Mouse (Mus musculus) myocyte (in vitro differentiated cells): ENCODE measurements around the gene Abcc4. TPM values are rescaled to one million over a fixed set of nuclear protein-coding genes. Genes with fewer than 3 reads are reported as not detected.
A peak's percentile ranks its signal among the peaks of the same experiment; 100 is the strongest.

Source experiments
- H3K27me3 ChIP-seq: one replicate; pipeline ENCODE4 v1.6.1; 2011; ENCODE audit not compliant: control insufficient read depth, insufficient read depth, insufficient read length
- H3K36me3 ChIP-seq: one replicate; pipeline ENCODE4 v1.6.1; 2011; ENCODE audit not compliant: control insufficient read depth, insufficient read depth
- H3K4me2 ChIP-seq: one replicate; pipeline ENCODE4 v1.6.1; 2011; ENCODE audit warnings: low read depth, control low read depth
- H3K4me3 ChIP-seq: one replicate; pipeline ENCODE4 v1.5.1; 2011; ENCODE audit warnings: mild to moderate bottlenecking, control low read depth, moderate library complexity
- H3K79me2 ChIP-seq: one replicate; pipeline ENCODE4 v1.6.1; 2011; ENCODE audit not compliant: control insufficient read depth, insufficient read depth
- H3ac ChIP-seq: one replicate; pipeline ENCODE4 v1.6.1; 2011; ENCODE audit not compliant: control insufficient read depth, insufficient read length
- CEBPB ChIP-seq: IDR thresholded peaks from 2 replicates; pipeline ENCODE4 v1.6.1; 2011; ENCODE audit warnings: mild to moderate bottlenecking, moderate library complexity; ENCODE audit not compliant: poor library complexity, insufficient read depth, severe bottlenecking
- E2F4 ChIP-seq: IDR thresholded peaks from one replicate; pipeline ENCODE4 v1.6.1; 2011; ENCODE audit warnings: mild to moderate bottlenecking, control low read depth, moderate library complexity; ENCODE audit not compliant: insufficient read depth
- MAX ChIP-seq: IDR thresholded peaks from one replicate; pipeline ENCODE4 v1.6.1; 2011; ENCODE audit warnings: low read depth, mild to moderate bottlenecking, control low read depth
- MYOD1 ChIP-seq, 3 experiments: IDR thresholded peaks; one replicate each; pipeline ENCODE4 v1.6.1; 2011; ENCODE audit warnings: control low read depth in 2 of 3, low read depth in 2 of 3, mild to moderate bottlenecking in 2 of 3, moderate library complexity in 1 of 3; ENCODE audit not compliant: insufficient read length in 2 of 3, control insufficient read depth in 1 of 3
- MYOG ChIP-seq, 3 experiments: IDR thresholded peaks; one replicate each; pipeline ENCODE4 v1.6.1; 2011; ENCODE audit warnings: control low read depth in 2 of 3, low read depth in 2 of 3, mild to moderate bottlenecking in 2 of 3; ENCODE audit not compliant: insufficient read length in 2 of 3, control insufficient read depth in 1 of 3, insufficient read depth in 1 of 3
- POLR2A ChIP-seq: IDR thresholded peaks from one replicate; pipeline ENCODE4 v1.6.1; 2011; ENCODE audit warnings: low read depth, mild to moderate bottlenecking, control low read depth, moderate library complexity; ENCODE audit not compliant: insufficient read length
- POLR2AphosphoS2 ChIP-seq: IDR thresholded peaks from one replicate; pipeline ENCODE4 v1.6.1; 2011; ENCODE audit warnings: low read depth, control low read depth; ENCODE audit not compliant: insufficient read length
- REST ChIP-seq: IDR thresholded peaks from one replicate; pipeline ENCODE4 v1.6.1; 2011; ENCODE audit warnings: mild to moderate bottlenecking, control low read depth, moderate library complexity; ENCODE audit not compliant: insufficient read depth, insufficient read length
- SRF ChIP-seq: IDR thresholded peaks from one replicate; pipeline ENCODE4 v1.6.1; 2011; ENCODE audit warnings: low read depth; ENCODE audit not compliant: control insufficient read depth, insufficient read length
- TCF12 ChIP-seq: IDR thresholded peaks from one replicate; pipeline ENCODE4 v1.6.1; 2011; ENCODE audit warnings: mild to moderate bottlenecking, control low read depth; ENCODE audit not compliant: poor library complexity, insufficient read depth, severe bottlenecking
- TCF3 ChIP-seq: IDR thresholded peaks from one replicate; pipeline ENCODE4 v1.6.1; 2011; ENCODE audit warnings: low read depth, control low read depth; ENCODE audit not compliant: insufficient read length
- USF1 ChIP-seq: IDR thresholded peaks from one replicate; pipeline ENCODE4 v1.6.1; 2011; ENCODE audit warnings: low read depth, mild to moderate bottlenecking, control low read depth, moderate library complexity
- polyA plus RNA-seq: library from polyadenylated mRNA; unstranded; fragments of >200 nt; fragmentation: generic; extraction: Trizol; gene quantifications from one replicate; pipeline ENCODE4 v1.2.1, GENCODE M21; 2012; ENCODE audit warnings: missing spikeins

Gene Abcc4
- polyA plus RNA-seq, 1 experiment, result 6.3 TPM

DNA sequence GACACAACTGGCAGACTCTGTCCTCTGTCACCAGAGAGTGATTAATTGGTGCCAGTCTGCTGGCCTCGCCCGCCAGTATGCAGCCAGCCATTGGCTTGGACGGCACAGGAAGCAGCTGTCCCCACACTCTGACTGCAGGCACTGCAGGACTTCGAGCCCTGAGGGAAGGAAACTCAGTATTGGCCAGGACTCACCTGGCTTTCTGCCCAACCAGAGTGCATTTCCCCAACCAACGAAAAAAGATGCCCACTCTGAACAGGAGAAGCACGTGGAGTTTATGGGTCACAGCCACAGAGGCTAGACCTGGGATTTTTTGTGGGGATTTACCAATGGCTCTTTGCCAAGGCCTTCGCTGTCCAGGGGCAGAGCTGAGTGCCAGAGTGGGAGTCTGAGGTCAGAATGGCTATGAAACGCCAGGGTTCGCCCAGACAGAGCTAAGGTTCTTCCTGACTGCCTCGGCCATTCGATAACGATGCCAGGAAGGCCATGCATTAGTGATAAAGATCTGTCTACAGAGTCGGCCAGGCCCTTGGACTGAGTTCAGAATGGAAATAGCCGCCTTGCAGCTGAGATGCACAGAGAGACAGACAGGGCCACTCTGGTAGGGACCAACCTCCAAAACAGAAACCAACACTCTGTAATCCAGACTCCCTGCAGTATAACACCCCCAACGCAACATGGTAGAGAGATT, 70.4 kb downstream of the Abcc4 start:
- H3K36me3 ChIP-seq, result no peaks in the 10 kb centered on the region

DNA sequence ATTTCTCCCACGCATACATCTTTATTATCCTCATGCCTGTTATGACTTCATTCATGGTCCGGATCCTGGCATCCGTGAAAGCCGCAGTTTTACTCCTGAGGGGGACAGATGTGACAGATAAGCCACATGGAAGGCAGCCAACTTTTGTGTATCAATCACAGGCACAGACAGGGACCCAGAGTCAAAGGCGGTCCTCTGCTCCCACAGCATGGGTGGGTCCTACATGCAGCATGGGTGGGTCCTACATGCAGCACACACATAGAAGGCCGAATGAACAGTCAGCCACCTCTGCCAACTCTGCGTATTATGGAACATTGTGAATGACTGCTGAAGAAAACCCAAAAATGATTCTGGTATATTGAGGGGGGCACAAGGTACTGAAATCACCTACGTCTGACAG, 76.4 kb downstream of the Abcc4 start:
- Histone ChIP-seq H3K4me2 (no peak overlapping the region), H3K27me3 (no peaks in the 10 kb centered on the region), H3K79me2 (no peaks in the 10 kb centered on the region), H3ac (no peak overlapping the region), H3K4me3 (no peak overlapping the region), H3K36me3 (no peaks in the 10 kb centered on the region)
- no peak for TF ChIP-seq POLR2AphosphoS2
- TF ChIP-seq E2F4, result no peak
- no peak for TF ChIP-seq TCF3
- no peak for TF ChIP-seq USF1
- TF ChIP-seq POLR2A, result no peak
- no peak for TF ChIP-seq MYOD1 (IDR thresholded peaks at IDR 0.05; ENCODE audit: control insufficient read depth in 1 of 3, insufficient read length in 2 of 3, low read depth in 2 of 3)
- no peak for TF ChIP-seq REST
- no peak for TF ChIP-seq MYOG (IDR thresholded peaks at IDR 0.05; ENCODE audit: control insufficient read depth in 1 of 3, insufficient read depth in 1 of 3, insufficient read length in 2 of 3, low read depth in 2 of 3)
- no peak for TF ChIP-seq TCF12
- TF ChIP-seq CEBPB, result no peak
- TF ChIP-seq SRF, result no peak

More for the DNA sequence above, 70.4 kb downstream of the Abcc4 start:
- Histone ChIP-seq H3K4me3 (no peak overlapping the region), H3ac (no peak overlapping the region), H3K79me2 (no peaks in the 10 kb centered on the region), H3K4me2 (peak overlapping the region; percentile 92), H3K27me3 (no peaks in the 10 kb centered on the region)
- TF ChIP-seq SRF, result no peak
- peak; percentile 19 to 97 (median 90) for TF ChIP-seq MYOD1 (IDR thresholded peaks at IDR 0.05; ENCODE audit: control insufficient read depth in 1 of 3, insufficient read length in 2 of 3, low read depth in 2 of 3)
- TF ChIP-seq TCF12, result peak; percentile 12
- TF ChIP-seq MYOG (IDR thresholded peaks at IDR 0.05; ENCODE audit: control insufficient read depth in 1 of 3, insufficient read depth in 1 of 3, insufficient read length in 2 of 3, low read depth in 2 of 3), result peak; percentile 71 to 93 (median 85)

DNA sequence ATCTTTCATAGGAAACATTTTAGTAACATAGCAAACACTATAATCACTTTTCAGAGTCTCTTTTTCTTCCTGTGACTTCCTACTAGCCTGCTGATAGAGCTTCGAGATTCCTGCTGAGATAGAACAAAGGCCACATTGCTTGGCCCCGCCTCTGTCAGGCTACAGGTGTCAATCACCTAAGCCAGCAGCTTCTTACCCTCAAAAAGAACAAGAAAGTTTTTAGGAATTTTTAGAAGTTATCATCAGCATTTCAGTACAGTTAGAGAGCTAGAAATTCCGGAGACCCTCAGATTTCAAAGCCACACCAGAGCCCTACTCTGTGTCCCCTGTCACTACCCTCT, 84.6 kb downstream of the Abcc4 start:
- Histone ChIP-seq H3K36me3 (no peaks in the 10 kb centered on the region), H3K4me3 (no peak overlapping the region), H3K4me2 (no peak overlapping the region), H3K27me3 (no peaks in the 10 kb centered on the region), H3K79me2 (no peaks in the 10 kb centered on the region), H3ac (no peak overlapping the region)
- TF ChIP-seq MYOG (IDR thresholded peaks at IDR 0.05; ENCODE audit: control insufficient read depth in 1 of 3, insufficient read depth in 1 of 3, insufficient read length in 2 of 3, low read depth in 2 of 3) (no peak), USF1 (no peak), POLR2A (no peak), CEBPB (no peak), POLR2AphosphoS2 (no peak), TCF3 (no peak), TCF12 (no peak), E2F4 (no peak), MYOD1 (IDR thresholded peaks at IDR 0.05; ENCODE audit: control insufficient read depth in 1 of 3, insufficient read length in 2 of 3, low read depth in 2 of 3) (no peak)

DNA sequence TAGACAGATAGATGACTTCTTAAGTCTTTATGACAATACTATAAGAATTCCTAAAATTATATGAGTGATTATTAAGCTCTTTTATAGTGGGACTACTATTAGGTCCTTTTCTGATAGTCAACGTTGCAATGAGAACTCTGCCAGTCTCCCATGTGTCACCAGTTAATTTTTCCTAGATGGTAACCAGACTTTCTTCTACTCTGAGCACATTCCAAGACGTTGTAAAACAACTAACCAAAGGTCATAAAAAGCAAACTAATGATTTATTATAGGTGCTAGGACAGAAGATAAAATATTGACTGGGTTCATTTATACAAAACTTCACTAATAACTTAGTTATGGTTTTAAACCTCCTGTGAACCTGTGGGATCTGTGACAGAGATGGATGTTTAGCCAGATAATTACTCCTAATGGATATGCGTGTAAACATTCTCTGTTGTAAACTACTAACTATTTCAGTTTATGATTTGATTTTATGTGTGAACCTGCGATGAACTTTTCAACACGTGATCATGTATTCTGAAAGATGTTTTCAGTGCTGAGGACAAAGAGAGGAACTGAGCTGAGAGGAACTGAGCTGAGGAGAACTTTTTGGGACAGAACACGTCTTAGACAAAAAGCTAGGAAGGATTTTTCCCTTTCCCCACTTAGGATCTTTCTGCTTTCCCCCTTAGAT, 85.1 kb downstream of the Abcc4 start:
- Histone ChIP-seq H3K4me3 (no peak overlapping the region), H3K27me3 (no peaks in the 10 kb centered on the region), H3K36me3 (no peaks in the 10 kb centered on the region), H3K79me2 (no peaks in the 10 kb centered on the region), H3K4me2 (no peak overlapping the region), H3ac (no peak overlapping the region)
- TF ChIP-seq TCF12 (no peak), POLR2A (no peak), TCF3 (no peak), SRF (no peak), POLR2AphosphoS2 (no peak), CEBPB (no peak), MYOD1 (IDR thresholded peaks at IDR 0.05; ENCODE audit: control insufficient read depth in 1 of 3, insufficient read length in 2 of 3, low read depth in 2 of 3) (no peak), MAX (no peak), MYOG (IDR thresholded peaks at IDR 0.05; ENCODE audit: control insufficient read depth in 1 of 3, insufficient read depth in 1 of 3, insufficient read length in 2 of 3, low read depth in 2 of 3) (no peak), REST (no peak), E2F4 (no peak), USF1 (no peak)
